Mouse (Mus musculus) ES-Bruce4 (cell line): ENCODE measurements at regions not wholly inside any gene's neighbourhood (a gene's known extent, or its start where the extent isn't known, plus 50 kb on each side); places are given as distances from the start of the nearest gene placed in this dataset.

Experiments
- CTCF ChIP-seq: IDR thresholded peaks from one replicate; pipeline ENCODE4 v1.8.1; 2011; ENCODE audit warnings: low read depth, low read length
- POLR2A ChIP-seq: IDR thresholded peaks from one replicate; pipeline ENCODE4 v1.8.1; 2011; ENCODE audit warnings: low read length; ENCODE audit not compliant: insufficient read depth

DNA sequence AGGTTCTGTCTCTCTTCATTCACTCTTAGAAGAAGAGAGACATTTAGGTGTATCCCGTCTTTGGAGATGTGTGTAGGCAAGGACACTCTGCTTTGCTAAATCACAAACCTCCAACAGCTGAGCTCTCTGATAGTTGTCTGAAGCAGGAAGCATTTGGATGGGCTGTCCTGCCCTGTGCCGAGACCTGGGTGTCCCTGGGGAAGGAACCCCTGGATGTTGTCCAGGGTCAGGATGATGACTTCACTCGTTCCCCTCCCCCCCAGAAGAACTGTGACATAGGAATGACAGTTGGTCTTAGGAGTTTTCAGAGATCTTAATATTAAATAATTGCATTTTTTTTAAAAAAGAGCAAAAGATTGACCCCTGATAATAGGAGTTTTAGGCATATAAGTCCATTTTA, 197.9 kb upstream of the Arid1b start:
- TF ChIP-seq POLR2A (no peak), CTCF (no peak)
